Mouse (Mus musculus) limb, embryonic 14.5 days (tissue): ENCODE measurements around the gene Zbtb8os. TPM values are rescaled to one million over a fixed set of nuclear protein-coding genes. Genes with fewer than 3 reads are reported as not detected.
"Not testable (repeated sequence)": the region's sequence is repeated elsewhere in the genome, so short reads cannot be mapped to it uniquely, and the experiment has no call there.

ENCODE experiments used
- ATAC-seq: fragments of 200-750 bp; cut with Nextera tagmentation; 2 replicates; pipeline ENCODE4 v1.8.0; 2017; ENCODE audit warnings: low read depth, moderate number of reproducible peaks, moderate TSS enrichment; ENCODE audit not compliant: low FRiP score
- DNase-seq: peaks from one replicate; pipeline ENCODE4 v3.0.0-alpha.2; 2015; ENCODE audit warnings: low spot score
- H3K27ac ChIP-seq: fragments of 300-500 bp; sonication (generic); replicated peaks from 2 replicates; pipeline ENCODE4 v1.5.1; 2014; ENCODE audit warnings: low read depth, mild to moderate bottlenecking, low read length, moderate library complexity, mixed read lengths
- H3K27me3 ChIP-seq: fragments of 300-500 bp; sonication (generic); 2 replicates; pipeline ENCODE4 v1.6.1; 2014; ENCODE audit warnings: low read length, mixed read lengths; ENCODE audit not compliant: control insufficient read depth, insufficient read depth
- H3K36me3 ChIP-seq: fragments of 300-500 bp; sonication (generic); 2 replicates; pipeline ENCODE4 v1.6.1; 2014; ENCODE audit warnings: mild to moderate bottlenecking, low read length, moderate library complexity, mixed read lengths; ENCODE audit not compliant: control insufficient read depth, insufficient read depth
- H3K4me1 ChIP-seq: fragments of 300-500 bp; sonication (generic); 2 replicates; pipeline ENCODE4 v1.6.1; 2014; ENCODE audit warnings: antibody characterized with exemption, low read length, mixed read lengths; ENCODE audit not compliant: control insufficient read depth, insufficient read depth
- H3K4me2 ChIP-seq: fragments of 300-500 bp; sonication (generic); replicated peaks from 2 replicates; pipeline ENCODE4 v1.6.1; 2014; ENCODE audit warnings: low read depth, mild to moderate bottlenecking, low read length, moderate library complexity; ENCODE audit not compliant: severe bottlenecking
- H3K4me3 ChIP-seq: fragments of 300-500 bp; sonication (generic); replicated peaks from 2 replicates; pipeline ENCODE4 v1.5.1; 2014; ENCODE audit warnings: low read length
- H3K9ac ChIP-seq: fragments of 300-500 bp; sonication (generic); 2 replicates; pipeline ENCODE4 v1.6.1; 2014; ENCODE audit warnings: mild to moderate bottlenecking, low read depth, low read length, moderate library complexity; ENCODE audit not compliant: severe bottlenecking
- H3K9me3 ChIP-seq: fragments of 300-500 bp; sonication (generic); 2 replicates; pipeline ENCODE4 v1.6.1; 2016; ENCODE audit warnings: low read length; ENCODE audit not compliant: control insufficient read depth
- POLR2A ChIP-seq: fragments of 200-500 bp; IDR thresholded peaks from 2 replicates; pipeline ENCODE4 v1.8.0; 2012; ENCODE audit warnings: inconsistent platforms, mild to moderate bottlenecking, moderate library complexity, borderline replicate concordance; ENCODE audit not compliant: insufficient read depth, insufficient read length; ENCODE audit errors: extremely low read depth
- WGBS: fragments of 180-500 bp; shearing (Covaris S2); extraction: QIAGEN DNeasy Blood & Tissue Kit; methylation state at CpG from one replicate; pipeline ENCODE4 v1.1.7; 2014; 5-methylcytosine and 5-hydroxymethylcytosine counted together
- polyA plus RNA-seq, 2 experiments: library from polyadenylated mRNA; depleted of rRNA in 1 of 2; stranded (reverse) in 1 of 2; unstranded in 1 of 2; fragments of >200 nt; fragmentation: Nextera tagmentation in 1 of 2; extraction: Ambion mirVana in 1 of 2; gene quantifications; 2 replicates each; pipeline versions ENCODE4 v1.2.1 to v1.2.3; 2012 to 2014

Gene Zbtb8os
- polyA plus RNA-seq, 2 experiments = 36.6 to 44.4 TPM

DNA sequence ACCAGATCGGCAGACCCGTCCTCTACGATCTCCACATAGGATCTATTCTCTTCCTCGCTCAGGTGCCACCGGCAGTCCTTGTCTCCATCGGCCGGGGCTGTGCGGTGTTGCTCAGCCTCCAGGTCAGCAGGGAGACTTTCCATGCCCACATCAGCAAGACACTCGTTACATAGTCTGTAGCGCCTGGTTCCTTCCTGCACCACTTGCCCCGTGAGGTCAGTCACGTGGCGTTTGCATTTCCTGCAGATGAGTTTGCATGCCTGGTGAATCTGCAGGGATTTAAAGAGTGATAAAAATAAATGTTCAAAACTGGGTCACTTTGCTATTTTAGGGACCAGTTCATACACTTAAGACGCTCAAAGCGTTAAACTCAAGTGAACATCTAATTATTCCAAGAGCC lies 18.7 kb downstream of the Zbtb8os start:
- TF ChIP-seq POLR2A = no peak
- Histone ChIP-seq H3K36me3 (peaks cover 46% of the 10 kb centered on the region), H3K27me3 (no peaks in the 10 kb centered on the region), H3K4me2 (no peak overlapping the region), H3K4me3 (no peak overlapping the region), H3K9ac (no peak overlapping the region), H3K4me1 (no peaks in the 10 kb centered on the region), H3K27ac (no peak overlapping the region), H3K9me3 (no peaks in the 10 kb centered on the region)
- DNase-seq = no peak
- 75% methylated on average over 15 of the region's 15 CpGs for WGBS
- ATAC-seq = no peak

GRCm38 (mm10) chr4:129357613-129358163 lies 22.2 kb downstream of the Zbtb8os start:
- ATAC-seq (no peak), DNase-seq (no peak)
- TF ChIP-seq POLR2A = no peak
- peaks cover 50% of the 10 kb centered on the region for H3K36me3 ChIP-seq
- H3K9ac ChIP-seq = no peak overlapping the region
- H3K4me2 ChIP-seq = no peak overlapping the region
- no peak overlapping the region for H3K4me3 ChIP-seq
- WGBS = 84% methylated on average over 15 of the region's 15 CpGs
- no peak overlapping the region for H3K27ac ChIP-seq
- H3K4me1 ChIP-seq = no peaks in the 10 kb centered on the region
- H3K9me3 ChIP-seq = no peaks in the 10 kb centered on the region
- H3K27me3 ChIP-seq = no peaks in the 10 kb centered on the region

DNA sequence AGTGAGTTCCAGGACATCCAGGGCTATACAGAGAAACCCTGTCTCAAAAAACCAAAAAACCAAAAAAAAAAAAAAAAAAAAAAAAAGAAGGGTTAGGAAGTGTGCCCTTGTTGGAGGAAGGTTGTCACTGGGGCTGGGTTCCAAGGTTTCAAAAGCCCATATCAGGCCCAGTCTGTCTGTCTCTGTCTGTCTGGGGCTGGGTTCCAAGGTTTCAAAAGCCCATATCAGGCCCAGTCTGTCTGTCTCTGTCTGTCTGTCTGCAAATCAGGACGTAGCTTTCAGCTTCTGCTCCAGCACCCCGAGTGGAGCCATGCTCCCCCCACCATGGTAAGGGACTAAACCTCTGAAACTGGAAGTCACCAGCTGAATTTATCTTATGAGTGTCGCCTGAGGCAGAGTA lies 26.7 kb downstream of the Zbtb8os start:
- not testable (repeated sequence) for H3K27me3 ChIP-seq, H3K4me1 ChIP-seq, H3K4me2 ChIP-seq, H3K9me3 ChIP-seq, H3K9ac ChIP-seq, H3K4me3 ChIP-seq, H3K27ac ChIP-seq, ATAC-seq, DNase-seq
- WGBS = 94% methylated on average over 3 of the region's 3 CpGs
- peaks cover 32% of the 10 kb centered on the region for H3K36me3 ChIP-seq

GRCm38 (mm10) chr4:129362771-129363170 lies 27.3 kb downstream of the Zbtb8os start:
- no peak overlapping the region for H3K27ac ChIP-seq
- H3K4me1 ChIP-seq = no peaks in the 10 kb centered on the region
- TF ChIP-seq POLR2A = no peak
- H3K4me3 ChIP-seq = no peak overlapping the region
- no peaks in the 10 kb centered on the region for H3K9me3 ChIP-seq
- H3K4me2 ChIP-seq = no peak overlapping the region
- peaks cover 29% of the 10 kb centered on the region for H3K36me3 ChIP-seq
- H3K27me3 ChIP-seq = no peaks in the 10 kb centered on the region
- ATAC-seq (no peak), DNase-seq (no peak)
- H3K9ac ChIP-seq = no peak overlapping the region
- WGBS = 80% methylated on average over 5 of the region's 5 CpGs

DNA sequence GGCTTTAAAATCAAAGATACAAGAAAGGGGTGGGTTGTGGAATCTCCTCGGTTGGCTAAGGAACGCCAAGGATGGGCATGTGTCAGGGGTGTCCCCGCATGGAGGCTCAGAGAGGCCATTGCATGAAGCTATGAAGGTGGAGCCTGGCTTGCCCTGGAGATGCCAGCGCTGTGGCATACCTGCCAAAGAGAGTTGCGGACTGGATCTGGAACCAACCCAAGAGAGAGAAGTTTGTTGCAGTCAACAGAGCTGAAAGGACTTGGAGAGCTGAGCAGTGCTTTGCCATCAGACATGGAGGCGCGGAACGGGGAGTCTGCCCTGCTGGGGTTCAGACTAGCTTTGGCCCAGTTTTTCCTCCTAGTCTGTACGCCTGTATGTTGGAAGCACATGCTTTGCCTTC lies 28.0 kb downstream of the Zbtb8os start:
- no peak overlapping the region for H3K4me2 ChIP-seq
- no peak overlapping the region for H3K4me3 ChIP-seq
- no peak overlapping the region for H3K9ac ChIP-seq
- DNase-seq (no peak), ATAC-seq (no peak)
- peaks cover 25% of the 10 kb centered on the region for H3K36me3 ChIP-seq
- no peaks in the 10 kb centered on the region for H3K27me3 ChIP-seq
- no peak for TF ChIP-seq POLR2A
- 90% methylated on average over 9 of the region's 9 CpGs for WGBS
- no peak overlapping the region for H3K27ac ChIP-seq
- H3K4me1 ChIP-seq = no peaks in the 10 kb centered on the region
- H3K9me3 ChIP-seq = no peaks in the 10 kb centered on the region

GRCm38 (mm10) chr4:129364379-129364778 lies 28.9 kb downstream of the Zbtb8os start:
- Histone ChIP-seq H3K27ac (no peak overlapping the region), H3K4me2 (no peak overlapping the region), H3K4me1 (no peaks in the 10 kb centered on the region), H3K9me3 (no peaks in the 10 kb centered on the region), H3K9ac (no peak overlapping the region), H3K36me3 (peaks cover 23% of the 10 kb centered on the region), H3K4me3 (no peak overlapping the region), H3K27me3 (no peaks in the 10 kb centered on the region)
- TF ChIP-seq POLR2A = no peak
- DNase-seq (no peak), ATAC-seq (no peak)
- WGBS = 91% methylated on average over 3 of the region's 3 CpGs
